In genomic region chr17:24300651-24301050, GRCm38 (mm10) we compare ENCODE assay signal across 26 mouse cellular contexts. TPM values are rescaled to one million over a fixed set of nuclear protein-coding genes. Genes with fewer than 3 reads are reported as not detected.
A peak's percentile ranks its signal among the peaks of the same experiment; 100 is the strongest.
DNase-seq lines count a peak whose midpoint lies in the region; ATAC-seq and TF ChIP-seq lines count a peak whose summit lies in the region.
"Had no signal": no experiment of that assay in that cellular context is flagged by ENCODE, and none has a peak within 500 bp of the region (broad histone marks: within the 10 kb centered on the region; RNA-seq: fewer than 3 reads in every experiment).

No protein-coding gene starts in this region.

- TF ChIP-seq POLR2A in heart, adult 2 months (IDR thresholded peaks at IDR 0.05; ENCODE audit: insufficient read depth, low read depth, low read length) = no peak

- no peak overlapping the region for H3K4me3 ChIP-seq in heart, embryonic 11.5 days (ENCODE audit: low read depth, low read length)
- H3K4me3 ChIP-seq in heart, adult 2 months = no peak overlapping the region
- no peak overlapping the region for H3K4me3 ChIP-seq in heart, embryonic 13.5 days
- no peak overlapping the region for H3K4me3 ChIP-seq in liver, postnatal 0 days (ENCODE audit: low read depth, low read length)
- H3K4me3 ChIP-seq in liver, embryonic 11.5 days (ENCODE audit: low read depth, low read length) = no peak overlapping the region
- H3K4me3 ChIP-seq: embryonic facial prominence, embryonic 13.5 days; embryonic facial prominence, embryonic 15.5 days; erythroblast, embryonic 14.5 days; forebrain, embryonic 10.5 days; forebrain, embryonic 12.5 days had no signal

- H3K9me3 ChIP-seq in heart, embryonic 11.5 days (replicated peaks; ENCODE audit: control insufficient read depth, low read length) = no peaks in the 10 kb centered on the region
- peaks cover 3% of the 10 kb centered on the region; the same call in 1 of the 2 replicates for H3K9me3 ChIP-seq in heart, embryonic 13.5 days
- no peaks in the 10 kb centered on the region for H3K9me3 ChIP-seq in liver, postnatal 0 days (ENCODE audit: low read length)
- H3K9me3 ChIP-seq in liver, embryonic 11.5 days (ENCODE audit: control insufficient read depth, low read length) = no peaks in the 10 kb centered on the region
- H3K9me3 ChIP-seq: embryonic facial prominence, embryonic 15.5 days; forebrain, embryonic 10.5 days; forebrain, embryonic 12.5 days had no signal

- H3K79me2 ChIP-seq in heart, adult 2 months (replicated peaks; ENCODE audit: control insufficient read depth, insufficient read depth, low read length) = no peaks in the 10 kb centered on the region

- no peak overlapping the region for H3K4me2 ChIP-seq in heart, embryonic 11.5 days
- H3K4me2 ChIP-seq in heart, embryonic 13.5 days = no peak overlapping the region
- no peak overlapping the region for H3K4me2 ChIP-seq in liver, postnatal 0 days (ENCODE audit: low read depth, low read length)
- H3K4me2 ChIP-seq in liver, embryonic 11.5 days = no peak overlapping the region
- H3K4me2 ChIP-seq: embryonic facial prominence, embryonic 13.5 days; embryonic facial prominence, embryonic 15.5 days; forebrain, embryonic 12.5 days had no signal

- TF ChIP-seq CTCF in heart, adult 2 months (IDR thresholded peaks at IDR 0.05) = no peak
- no peak for TF ChIP-seq CTCF in liver, postnatal 0 days (IDR thresholded peaks at IDR 0.05; ENCODE audit: low read depth)

- 0 out of 2 replicates have a peak, but pooled peaks have one; percentile 61 for ATAC-seq in heart, embryonic 11.5 days (replicated peaks; ENCODE audit: insufficient number of reproducible peaks, low FRiP score, low TSS enrichment)
- ATAC-seq in heart, embryonic 13.5 days (ENCODE audit: extremely low read depth, insufficient number of reproducible peaks, low FRiP score, low TSS enrichment) = no peak
- 0 out of 2 replicates have a peak, but pooled peaks have one; percentile 21 for ATAC-seq in liver, postnatal 0 days
- ATAC-seq in liver, embryonic 11.5 days (replicated peaks; ENCODE audit: low FRiP score) = no peak
- ATAC-seq: forebrain, embryonic 14.5 days; forebrain, embryonic 16.5 days had no signal

- H3K9ac ChIP-seq in heart, embryonic 11.5 days (ENCODE audit: low read depth, low read length) = no peak overlapping the region
- no peak overlapping the region for H3K9ac ChIP-seq in heart, adult 2 months (ENCODE audit: low read depth, low read length)
- H3K9ac ChIP-seq in heart, embryonic 13.5 days = no peak overlapping the region
- H3K9ac ChIP-seq in liver, postnatal 0 days (replicated peaks) = no peak overlapping the region
- no peak overlapping the region for H3K9ac ChIP-seq in liver, embryonic 11.5 days (ENCODE audit: low read depth, low read length)
- H3K9ac ChIP-seq: embryonic facial prominence, embryonic 13.5 days; embryonic facial prominence, embryonic 15.5 days; forebrain, embryonic 12.5 days had no signal

- H3K27ac ChIP-seq in heart, embryonic 11.5 days (ENCODE audit: low read depth, low read length) = no peak overlapping the region
- H3K27ac ChIP-seq in heart, adult 2 months = no peak overlapping the region
- peak overlapping the region; percentile 50 for H3K27ac ChIP-seq in heart, embryonic 13.5 days (replicated peaks)
- no peak overlapping the region for H3K27ac ChIP-seq in liver, postnatal 0 days (ENCODE audit: low read depth)
- H3K27ac ChIP-seq in liver, embryonic 11.5 days (ENCODE audit: low read depth, low read length) = no peak overlapping the region
- H3K27ac ChIP-seq: embryonic facial prominence, embryonic 13.5 days; embryonic facial prominence, embryonic 15.5 days; forebrain, embryonic 10.5 days; forebrain, embryonic 12.5 days had no signal

- WGBS in heart, embryonic 11.5 days (ENCODE audit: insufficient replicate concordance) = 21% methylated on average over 4 of the region's 4 CpGs
- WGBS in heart, adult 2 months = 34% methylated on average over 4 of the region's 4 CpGs
- WGBS in heart, embryonic 13.5 days = 25% methylated on average over 4 of the region's 4 CpGs
- WGBS in liver, postnatal 0 days (ENCODE audit: insufficient replicate concordance) = 63% methylated on average over 4 of the region's 4 CpGs
- WGBS in liver, embryonic 11.5 days = 64% methylated on average over 4 of the region's 4 CpGs

- TF ChIP-seq EP300 in heart, adult 2 months (IDR thresholded peaks at IDR 0.05; ENCODE audit: insufficient read depth, low read depth, low read length) = no peak
- TF ChIP-seq EP300 in liver, postnatal 0 days (IDR thresholded peaks at IDR 0.05; ENCODE audit: low read depth) = no peak

- no peaks in the 10 kb centered on the region for H3K4me1 ChIP-seq in heart, embryonic 11.5 days (ENCODE audit: control insufficient read depth, insufficient read depth, low read length)
- H3K4me1 ChIP-seq in heart, adult 2 months (ENCODE audit: control insufficient read depth, insufficient read depth, low read length) = no peaks in the 10 kb centered on the region
- H3K4me1 ChIP-seq in heart, embryonic 13.5 days = peaks cover 11% of the 10 kb centered on the region
- H3K4me1 ChIP-seq in liver, postnatal 0 days (ENCODE audit: insufficient read depth) = no peaks in the 10 kb centered on the region
- no peaks in the 10 kb centered on the region for H3K4me1 ChIP-seq in liver, embryonic 11.5 days (replicated peaks; ENCODE audit: control insufficient read depth, insufficient read depth, low read length)
- H3K4me1 ChIP-seq: embryonic facial prominence, embryonic 15.5 days; forebrain, embryonic 10.5 days; forebrain, embryonic 12.5 days had no signal

- intact Hi-C loops in heart, adult 2 months (cut with DNase I) = loop anchor here (10.0 kb wide), 1 partner anchor 66 kb away; no protein-coding TSS in a partner anchor
- intact Hi-C loops in heart, postnatal 36 days (cut with DNase I) = no loop called here

- peak; percentile 19 to 29 for DNase-seq in cerebellum, postnatal 14 days
- no peak for DNase-seq in cerebellum, adult 18-20 months
- DNase-seq in heart, adult 2 months = no peak
- no peak for DNase-seq in heart, postnatal 36 days
- no peak for DNase-seq in liver, postnatal 0 days
- no peak for DNase-seq in liver, embryonic 11.5 days (ENCODE audit: low spot score)
- DNase-seq: adrenal gland, adult 2 months; adrenal gland, postnatal 10 days; adrenal gland, postnatal 25 days; cerebellum, adult 11 months; cerebellum, adult 2 months; cerebellum, adult 9-10 months; cerebellum, postnatal 36 days; embryo, embryonic 11 days had no signal

- no peaks in the 10 kb centered on the region for H3K27me3 ChIP-seq in heart, embryonic 11.5 days (ENCODE audit: control insufficient read depth, insufficient read depth, low read length)
- H3K27me3 ChIP-seq in heart, adult 2 months (ENCODE audit: control insufficient read depth, insufficient read depth, low read length) = no peaks in the 10 kb centered on the region
- no peaks in the 10 kb centered on the region for H3K27me3 ChIP-seq in heart, embryonic 13.5 days (replicated peaks)
- H3K27me3 ChIP-seq in liver, postnatal 0 days (ENCODE audit: insufficient read depth, low read length) = no peaks in the 10 kb centered on the region
- no peaks in the 10 kb centered on the region for H3K27me3 ChIP-seq in liver, embryonic 11.5 days (replicated peaks; ENCODE audit: control insufficient read depth, insufficient read depth, low read length)
- H3K27me3 ChIP-seq: embryonic facial prominence, embryonic 13.5 days; embryonic facial prominence, embryonic 15.5 days; forebrain, embryonic 12.5 days had no signal

- no peaks in the 10 kb centered on the region for H3K36me3 ChIP-seq in heart, embryonic 11.5 days (ENCODE audit: control insufficient read depth, insufficient read depth, low read length)
- no peaks in the 10 kb centered on the region for H3K36me3 ChIP-seq in heart, adult 2 months (ENCODE audit: control insufficient read depth, insufficient read depth, low read length)
- no peaks in the 10 kb centered on the region for H3K36me3 ChIP-seq in heart, embryonic 13.5 days
- H3K36me3 ChIP-seq in liver, postnatal 0 days (replicated peaks; ENCODE audit: insufficient read depth, low read length) = no peaks in the 10 kb centered on the region
- no peaks in the 10 kb centered on the region for H3K36me3 ChIP-seq in liver, embryonic 11.5 days (ENCODE audit: control insufficient read depth, insufficient read depth, low read length)
- H3K36me3 ChIP-seq: embryonic facial prominence, embryonic 13.5 days; embryonic facial prominence, embryonic 15.5 days; forebrain, embryonic 10.5 days; forebrain, embryonic 12.5 days had no signal

RNA-seq across cellular contexts. Expression of gene Ccnf, which starts 49.4 kb away (rescaled TPM):
- polyA plus RNA-seq in heart, embryonic 11.5 days (2014; fragmentation: Nextera tagmentation; extraction: Ambion mirVana) = 47.4 and 55.2 TPM in 2 replicates
- under 1 TPM; 0.57 to 0.59 TPM for total RNA-seq in heart, adult 2 months (2021)
- polyA plus RNA-seq in heart, adult 2 months (2012; rRNA removed) = 0.44 and 0.49 TPM in 2 replicates
- 37.2 and 38.4 TPM in 2 replicates for polyA plus RNA-seq in heart, embryonic 13.5 days (2015; fragmentation: Nextera tagmentation; extraction: Ambion mirVana)
- 1 to 10 TPM in 1 of 2 experiments, under 1 TPM in 1; 0.92 to 1.1 TPM for total RNA-seq in heart, postnatal 36 days (2021)
- polyA plus RNA-seq in liver, postnatal 0 days (2015; fragmentation: Nextera tagmentation; extraction: Ambion mirVana) = 26.2 and 29.6 TPM in 2 replicates
- polyA plus RNA-seq in liver, embryonic 11.5 days (2014; fragmentation: Nextera tagmentation; extraction: Ambion mirVana) = 95.6 and 107 TPM in 2 replicates

RNA-seq across cellular contexts. Expression of gene Abca17, which starts 50.2 kb away (rescaled TPM):
- 0.06 TPM in 1 of 2 replicates, not detected in the other for polyA plus RNA-seq in heart, embryonic 11.5 days (2014; fragmentation: Nextera tagmentation; extraction: Ambion mirVana)
- total RNA-seq in heart, adult 2 months (2021) = not detected
- not detected in 2 replicates for polyA plus RNA-seq in heart, adult 2 months (2012; rRNA removed)
- 0.11 TPM in 1 of 2 replicates, not detected in the other for polyA plus RNA-seq in heart, embryonic 13.5 days (2015; fragmentation: Nextera tagmentation; extraction: Ambion mirVana)
- under 1 TPM in 1 of 2 experiments, not detected in 1; 0.08 TPM for total RNA-seq in heart, postnatal 36 days (2021)
- polyA plus RNA-seq in liver, postnatal 0 days (2015; fragmentation: Nextera tagmentation; extraction: Ambion mirVana) = not detected in 2 replicates
- polyA plus RNA-seq in liver, embryonic 11.5 days (2014; fragmentation: Nextera tagmentation; extraction: Ambion mirVana) = 0.19 TPM in 1 of 2 replicates, not detected in the other
- total RNA-seq: ES-E14 had no signal
- polyA plus RNA-seq: adrenal gland, adult 2 months; C2C12; embryonic facial prominence, embryonic 11.5 days; embryonic facial prominence, embryonic 13.5 days; embryonic facial prominence, embryonic 15.5 days; erythroblast, embryonic 14.5 days; forebrain, embryonic 10.5 days; forebrain, embryonic 12.5 days had no signal

RNA-seq across cellular contexts. Expression of gene Abca3, which starts 51.1 kb away (rescaled TPM):
- polyA plus RNA-seq in heart, embryonic 11.5 days (2014; fragmentation: Nextera tagmentation; extraction: Ambion mirVana) = 6.3 and 9.2 TPM in 2 replicates
- total RNA-seq in heart, adult 2 months (2021) = 10 to 100 TPM; 12.1 to 12.6 TPM
- polyA plus RNA-seq in heart, adult 2 months (2012; rRNA removed) = 13.4 and 15.7 TPM in 2 replicates
- 6.2 and 6.4 TPM in 2 replicates for polyA plus RNA-seq in heart, embryonic 13.5 days (2015; fragmentation: Nextera tagmentation; extraction: Ambion mirVana)
- total RNA-seq in heart, postnatal 36 days (2021) = 10 to 100 TPM; 13.5 to 15.5 TPM
- polyA plus RNA-seq in liver, postnatal 0 days (2015; fragmentation: Nextera tagmentation; extraction: Ambion mirVana) = 6.4 and 7.1 TPM in 2 replicates
- 30.4 and 30.7 TPM in 2 replicates for polyA plus RNA-seq in liver, embryonic 11.5 days (2014; fragmentation: Nextera tagmentation; extraction: Ambion mirVana)

Comparison
In these comparisons a context has a peak if more than half of its experiments do, and no peak if none do; other contexts are left out.
1. DNase-seq: peak in cerebellum, postnatal 14 days (2 of 2); none in cerebellum, adult 18-20 months (0 of 2), heart, adult 2 months (0 of 2), heart, postnatal 36 days (0 of 2), liver, postnatal 0 days (single experiment) and liver, embryonic 11.5 days (single experiment).
2. ATAC-seq: peak in heart, embryonic 11.5 days (single experiment) and liver, postnatal 0 days (single experiment); none in heart, embryonic 13.5 days (single experiment) and liver, embryonic 11.5 days (single experiment).
3. RNA of gene Ccnf, which starts 49.4 kb away (polyA plus RNA-seq): 95.6 to 107 TPM in liver, embryonic 11.5 days, 47.4 to 55.2 TPM in heart, embryonic 11.5 days, 37.2 to 38.4 TPM in heart, embryonic 13.5 days and 26.2 to 29.6 TPM in liver, postnatal 0 days; 0.44 to 0.49 TPM in heart, adult 2 months; every median in the first group is over 10 times any median in the second.